Mouse (Mus musculus): ENCODE results near the gene Cpxm2. TPM values are rescaled to one million over a fixed set of nuclear protein-coding genes. Genes with fewer than 3 reads are reported as not detected.

Gene Cpxm2
- total RNA-seq, 1 experiment from 2014 or later = not detected

DNA sequence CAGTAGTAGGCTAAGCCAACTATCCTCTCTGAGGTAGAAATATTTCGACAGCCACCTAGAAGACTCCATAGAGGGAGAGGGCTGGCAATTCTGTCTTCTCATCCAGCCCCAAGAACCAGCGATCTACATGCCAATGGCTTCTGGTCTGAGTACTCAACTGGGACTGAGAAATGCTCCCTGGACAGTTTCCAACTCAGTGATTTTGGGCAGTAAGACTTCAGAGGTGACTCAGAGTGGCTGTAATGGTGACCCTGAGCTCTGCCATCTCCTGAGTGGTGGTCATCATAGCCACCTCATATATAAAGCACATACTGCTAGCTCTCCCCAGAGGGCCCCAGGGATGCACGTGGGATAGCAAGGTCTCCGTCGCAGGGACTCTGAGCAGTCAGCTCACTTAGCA, 87.0 kb downstream of the Cpxm2 start:
- ATAC-seq (replicated peaks; ENCODE audit: insufficient number of reproducible peaks, low FRiP score, low TSS enrichment, poor library complexity, severe bottlenecking) = no peak

DNA sequence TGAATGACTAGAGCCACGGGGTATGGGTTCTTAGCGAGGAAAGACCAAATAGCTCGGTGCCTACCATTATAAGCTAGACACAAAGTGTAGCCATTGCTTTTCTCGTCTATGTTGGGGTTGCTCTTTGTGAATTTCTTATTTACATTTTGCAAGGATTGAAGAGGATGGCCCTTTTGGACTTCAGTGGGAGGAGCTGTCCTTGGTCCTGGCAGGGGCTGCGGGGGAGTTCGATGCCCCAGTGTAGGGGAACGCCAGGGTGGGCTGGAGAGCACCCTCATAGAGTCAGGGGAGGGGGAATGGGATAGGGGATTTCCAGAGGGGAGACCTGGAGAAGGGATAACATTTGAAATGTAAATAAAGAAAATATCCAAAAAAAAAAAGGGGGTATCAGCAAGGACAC, 94.4 kb downstream of the Cpxm2 start:
- no peak for ATAC-seq (replicated peaks; ENCODE audit: insufficient number of reproducible peaks, low FRiP score, low TSS enrichment, poor library complexity, severe bottlenecking)

DNA sequence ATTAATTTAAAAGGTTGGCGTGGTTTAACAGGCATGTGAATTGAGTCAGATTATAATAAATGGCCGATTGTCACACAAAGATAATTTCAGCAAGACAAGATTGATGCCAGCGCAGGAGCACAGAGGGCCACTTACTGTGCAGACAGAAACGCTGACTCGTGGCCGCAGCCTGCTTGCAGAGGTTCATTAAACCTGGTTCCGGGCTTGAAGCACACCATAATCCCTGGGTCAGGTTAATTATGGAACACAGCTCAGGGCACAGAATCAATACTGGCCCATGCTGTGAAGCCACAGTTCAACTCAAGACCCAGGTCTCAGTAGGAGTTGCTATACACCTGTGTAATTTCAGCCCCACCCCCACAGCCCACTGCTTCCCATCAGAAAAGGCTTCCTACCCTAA, 98.0 kb downstream of the Cpxm2 start:
- no peak for ATAC-seq (replicated peaks; ENCODE audit: insufficient number of reproducible peaks, low FRiP score, low TSS enrichment, poor library complexity, severe bottlenecking)

DNA sequence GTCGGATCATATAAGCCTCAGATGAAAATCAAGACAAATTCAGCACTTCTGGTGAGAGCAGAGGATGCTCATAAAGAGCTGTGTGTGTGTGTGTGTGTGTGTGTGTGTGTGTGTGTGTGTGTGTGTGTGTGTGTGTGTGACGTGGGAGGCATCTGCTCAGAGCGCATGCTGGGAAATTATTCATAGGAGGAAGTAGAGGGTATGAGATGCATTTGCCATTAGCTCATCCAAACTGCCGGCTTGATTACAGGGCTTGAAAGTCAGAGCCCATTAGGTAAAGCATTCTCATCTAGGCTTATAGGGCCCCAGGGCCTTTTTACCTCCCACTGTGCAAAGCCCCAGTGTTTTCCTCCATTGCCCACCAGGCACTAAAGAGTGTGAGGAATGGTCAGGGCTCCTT, 107.9 kb downstream of the Cpxm2 start:
- no peak for ATAC-seq (replicated peaks; ENCODE audit: insufficient number of reproducible peaks, low FRiP score, low TSS enrichment, poor library complexity, severe bottlenecking)

DNA sequence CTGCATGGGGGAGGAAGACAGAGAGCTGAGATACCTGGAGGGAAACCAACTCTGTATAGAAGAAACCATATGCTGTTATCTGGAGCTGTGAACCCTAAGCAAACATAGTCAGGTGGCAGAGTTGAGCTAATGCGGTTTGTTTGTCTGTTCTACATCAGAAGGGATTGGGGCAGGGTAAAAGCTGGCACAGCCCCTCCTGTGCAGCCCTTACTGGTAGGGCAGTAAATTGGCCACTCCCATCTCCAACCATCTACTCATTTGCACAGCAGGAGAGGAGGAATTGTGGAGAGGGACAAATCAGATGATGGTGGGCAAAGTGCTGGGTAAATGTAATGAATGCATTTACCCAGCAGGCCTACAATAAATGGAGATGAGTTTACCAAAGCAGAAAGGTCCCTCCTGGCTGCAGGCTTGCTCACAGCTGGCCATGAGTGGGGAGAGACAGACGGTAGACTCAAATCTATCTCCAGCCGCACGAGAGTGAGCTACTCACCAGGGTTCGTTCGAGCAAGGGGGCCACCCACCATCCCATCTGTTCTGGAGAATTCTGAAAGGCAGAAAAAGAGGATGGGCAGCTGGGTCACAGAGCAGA, 122.5 kb downstream of the Cpxm2 start:
- no peak for ATAC-seq (replicated peaks; ENCODE audit: insufficient number of reproducible peaks, low FRiP score, low TSS enrichment, poor library complexity, severe bottlenecking)

DNA sequence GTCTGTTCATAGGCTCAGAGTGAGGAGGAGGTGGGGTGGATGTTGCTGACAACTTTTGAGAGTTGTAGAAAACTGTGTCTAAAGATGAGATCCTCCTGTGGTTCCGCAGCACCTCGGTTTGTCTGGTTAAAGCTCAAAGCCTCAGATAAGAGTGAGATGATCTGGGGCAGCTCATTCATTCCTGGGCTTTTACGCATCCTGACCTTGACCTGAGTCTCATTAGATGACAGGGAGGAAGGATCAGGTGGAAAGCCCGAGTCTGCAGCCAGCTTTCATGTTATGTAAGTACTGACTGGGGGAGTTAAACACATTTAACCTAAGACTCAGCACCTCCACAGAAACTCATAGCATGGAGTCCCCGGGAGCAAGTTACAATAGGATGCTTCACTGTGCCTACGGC, 127.9 kb downstream of the Cpxm2 start:
- no peak for ATAC-seq (replicated peaks; ENCODE audit: insufficient number of reproducible peaks, low FRiP score, low TSS enrichment, poor library complexity, severe bottlenecking)

DNA sequence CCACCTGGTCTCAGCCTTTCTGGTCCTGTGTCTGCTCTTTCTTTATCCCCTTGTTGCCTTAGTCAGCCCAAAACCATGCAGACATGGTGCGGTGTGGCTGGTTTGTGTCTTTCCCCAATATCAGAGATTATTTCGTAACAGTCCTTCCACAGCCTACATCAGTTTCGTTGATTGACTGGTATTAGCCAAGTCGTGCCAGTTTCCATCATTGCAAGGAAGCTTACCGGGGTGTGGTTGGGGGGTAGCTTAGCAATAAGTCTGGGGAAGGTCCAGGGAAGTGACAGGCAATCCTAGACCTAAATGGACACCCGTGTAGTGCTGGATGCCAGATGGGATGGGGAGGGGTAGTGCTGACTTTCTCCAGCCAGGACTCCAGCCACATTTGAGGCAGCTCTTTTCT, 128.9 kb downstream of the Cpxm2 start:
- ATAC-seq (replicated peaks; ENCODE audit: insufficient number of reproducible peaks, low FRiP score, low TSS enrichment, poor library complexity, severe bottlenecking) = no peak

DNA sequence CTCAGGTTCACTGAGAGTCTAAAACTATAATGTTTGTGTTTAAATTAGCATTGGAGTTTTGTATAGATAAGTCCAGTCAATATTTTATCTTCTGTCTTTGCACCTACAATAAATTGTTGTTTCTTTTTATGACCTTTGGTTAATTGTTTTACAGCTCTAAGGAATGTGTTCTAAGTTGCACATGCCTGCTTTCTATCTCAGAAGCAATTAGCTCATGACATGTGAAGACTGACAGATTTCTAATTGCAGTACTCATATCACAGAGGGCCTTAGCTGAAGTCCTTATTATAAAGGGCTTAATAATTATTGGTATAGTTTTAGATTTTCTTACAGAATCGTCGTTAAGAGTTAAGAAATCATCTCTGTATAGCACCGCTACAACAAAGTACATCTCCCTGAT, 138.6 kb downstream of the Cpxm2 start:
- ATAC-seq (replicated peaks; ENCODE audit: insufficient number of reproducible peaks, low FRiP score, low TSS enrichment, poor library complexity, severe bottlenecking) = no peak

DNA sequence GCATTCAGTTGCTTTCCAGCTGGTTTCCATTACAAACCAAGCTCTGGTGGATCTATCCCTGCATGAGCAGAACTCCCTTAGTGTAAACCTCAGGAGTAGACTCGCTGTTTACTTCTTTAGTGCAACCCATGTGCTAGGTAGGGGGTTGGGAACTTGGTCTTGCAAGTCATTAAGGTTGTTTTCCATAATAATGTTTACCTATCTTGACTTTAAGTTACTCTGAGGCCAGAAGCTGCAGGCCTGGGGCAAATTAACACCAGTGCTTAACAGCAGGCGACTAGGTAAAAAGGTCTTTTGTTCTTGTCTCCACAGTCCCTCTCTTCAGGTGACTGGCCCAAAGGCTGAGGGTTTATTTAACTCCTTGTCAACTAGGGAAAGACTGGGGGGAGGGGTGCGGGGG, 139.3 kb downstream of the Cpxm2 start:
- ATAC-seq (replicated peaks; ENCODE audit: insufficient number of reproducible peaks, low FRiP score, low TSS enrichment, poor library complexity, severe bottlenecking) = no peak

DNA sequence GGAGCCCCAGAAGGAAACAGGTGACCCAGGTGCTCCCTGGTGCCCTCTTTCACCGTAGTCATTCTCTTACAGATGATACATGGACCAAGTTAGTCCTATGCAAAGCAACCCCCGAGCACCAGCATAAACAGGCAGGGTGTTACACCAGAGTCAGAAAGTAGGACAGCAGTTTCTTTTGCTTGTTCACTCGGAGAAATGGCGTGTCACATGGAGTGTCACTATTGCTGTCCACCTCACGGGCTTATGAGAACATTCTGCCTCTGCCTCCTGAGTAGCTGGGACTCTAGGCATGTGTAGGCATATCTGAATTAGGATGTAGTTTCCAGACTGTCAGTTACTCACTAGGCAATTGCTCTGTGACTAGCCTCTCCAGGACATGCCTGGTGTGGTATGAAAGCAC, 140.6 kb downstream of the Cpxm2 start:
- no peak for ATAC-seq (replicated peaks; ENCODE audit: insufficient number of reproducible peaks, low FRiP score, low TSS enrichment, poor library complexity, severe bottlenecking)

DNA sequence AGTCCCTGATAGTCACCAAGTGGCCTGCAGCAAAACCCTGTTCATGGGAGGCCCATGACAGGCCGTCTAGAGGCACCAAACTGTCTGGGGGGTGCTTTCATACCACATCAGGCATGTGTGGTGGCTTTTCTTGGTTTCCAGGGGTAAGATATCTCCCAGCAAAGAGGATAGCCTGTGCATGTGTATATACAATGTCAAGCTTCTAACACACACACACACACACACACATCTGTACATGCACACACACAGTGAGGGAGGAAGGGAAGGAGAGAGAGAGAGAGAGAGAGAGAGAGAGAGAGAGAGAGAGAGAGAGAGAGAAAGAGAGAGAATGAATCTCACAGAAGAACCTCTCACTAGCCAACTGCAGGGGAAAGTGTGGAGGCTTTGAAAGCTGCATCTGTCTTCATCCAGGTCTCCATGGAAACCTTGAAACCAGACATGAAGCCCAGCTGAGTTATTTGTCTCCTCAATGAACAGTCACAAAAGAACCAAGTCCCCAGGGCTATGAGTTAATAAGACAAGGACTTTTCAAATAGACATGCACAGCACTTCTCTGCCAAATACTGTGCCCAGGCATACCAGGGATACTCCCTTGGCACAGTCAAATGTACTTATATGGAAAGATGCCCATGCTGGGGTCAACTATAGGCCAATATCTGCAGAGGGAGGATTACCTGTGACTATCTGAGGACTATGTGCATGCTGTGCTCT, 141.4 kb downstream of the Cpxm2 start:
- ATAC-seq (replicated peaks; ENCODE audit: insufficient number of reproducible peaks, low FRiP score, low TSS enrichment, poor library complexity, severe bottlenecking) = no peak

DNA sequence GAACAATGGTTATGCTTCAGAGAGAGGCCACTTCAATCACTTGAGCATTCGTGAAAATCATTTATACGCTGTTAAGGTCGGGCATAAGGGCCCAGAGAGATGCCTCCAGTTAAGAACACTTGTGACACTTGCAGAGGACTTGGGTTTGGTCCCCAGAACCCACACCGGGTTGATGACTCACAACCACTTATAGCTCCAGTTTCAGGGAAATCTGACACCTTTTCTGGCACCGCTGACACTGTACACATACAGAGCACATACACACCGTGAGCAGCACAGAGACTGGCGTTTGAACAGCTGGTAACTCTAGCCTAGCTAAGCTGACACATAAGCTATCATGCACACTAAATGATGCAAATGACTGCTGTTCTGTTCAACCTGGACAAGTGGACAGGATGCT, 145.5 kb downstream of the Cpxm2 start:
- ATAC-seq (replicated peaks; ENCODE audit: insufficient number of reproducible peaks, low FRiP score, low TSS enrichment, poor library complexity, severe bottlenecking) = no peak

DNA sequence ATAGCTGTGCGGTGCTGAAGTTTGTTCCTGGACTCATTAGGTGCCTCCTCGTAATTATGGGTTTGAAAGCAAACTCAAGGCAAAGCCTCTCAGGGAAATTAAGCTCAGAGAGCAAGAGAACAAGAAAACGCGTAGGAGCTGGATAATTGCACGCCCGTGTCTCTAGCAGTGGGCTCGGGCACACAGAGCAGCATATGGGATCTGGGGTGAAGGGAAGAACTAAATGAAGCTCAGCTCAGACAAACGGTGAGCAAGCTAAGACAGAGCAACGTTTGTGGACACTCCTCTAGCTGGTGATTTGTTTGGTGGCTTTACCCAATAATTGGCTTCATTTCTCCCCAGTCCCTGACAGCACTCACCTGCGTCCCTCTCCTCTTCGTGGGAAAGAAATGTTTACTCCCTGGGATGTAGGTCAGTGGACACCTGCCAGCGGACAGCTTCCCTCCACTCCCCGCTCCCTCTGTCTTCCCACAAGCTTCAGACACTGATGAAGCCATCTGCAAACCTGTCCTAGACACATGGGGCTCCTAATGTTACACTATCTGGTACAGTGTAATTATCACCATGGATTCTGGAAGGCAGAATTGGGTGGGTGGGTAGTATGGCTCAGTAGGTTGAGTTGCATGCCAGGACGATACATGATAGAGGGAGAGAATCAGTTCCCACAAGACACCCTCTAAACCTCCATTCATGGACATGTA, 148.4 kb downstream of the Cpxm2 start:
- no peak for ATAC-seq (replicated peaks; ENCODE audit: insufficient number of reproducible peaks, low FRiP score, low TSS enrichment, poor library complexity, severe bottlenecking)

DNA sequence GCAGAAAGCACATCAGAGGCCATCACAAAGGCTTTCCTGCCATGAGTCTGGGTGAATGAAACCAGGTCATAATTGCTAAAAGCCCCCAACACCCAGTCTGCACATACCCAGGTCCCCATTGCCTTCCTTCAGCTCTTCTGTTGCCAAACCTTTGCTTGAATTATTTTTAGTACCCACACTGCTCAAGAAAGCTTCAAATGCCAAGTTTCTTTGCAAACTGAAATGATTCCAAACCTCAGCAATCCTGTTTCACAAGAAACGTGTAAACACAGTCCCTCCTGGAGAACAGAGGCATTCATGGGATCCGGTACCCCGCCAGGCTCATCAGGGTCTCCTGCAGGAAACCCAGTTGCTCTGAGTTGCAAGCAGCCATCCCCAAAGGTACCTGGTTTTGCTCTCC, 161.7 kb downstream of the Cpxm2 start:
- no peak for ATAC-seq (replicated peaks; ENCODE audit: insufficient number of reproducible peaks, low FRiP score, low TSS enrichment, poor library complexity, severe bottlenecking)

DNA sequence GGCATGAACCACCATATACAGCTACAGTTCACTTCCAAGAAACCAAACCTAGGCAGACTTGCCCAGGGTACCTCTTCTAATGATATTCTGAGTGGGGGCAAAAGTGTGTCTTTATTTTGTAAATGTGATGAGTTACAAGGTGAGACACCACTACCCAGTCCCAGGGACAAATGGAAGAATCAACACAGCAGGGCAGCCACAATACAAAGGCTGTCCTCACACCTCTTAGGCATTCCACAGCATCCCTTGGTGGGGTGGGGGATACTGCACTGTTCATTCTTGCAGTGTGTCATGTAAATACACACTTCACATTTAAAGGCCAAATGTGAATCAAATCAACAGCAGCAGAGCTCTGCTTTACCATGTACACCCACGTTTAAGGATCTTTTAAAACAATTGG, 162.3 kb downstream of the Cpxm2 start:
- ATAC-seq (replicated peaks; ENCODE audit: insufficient number of reproducible peaks, low FRiP score, low TSS enrichment, poor library complexity, severe bottlenecking) = no peak

DNA sequence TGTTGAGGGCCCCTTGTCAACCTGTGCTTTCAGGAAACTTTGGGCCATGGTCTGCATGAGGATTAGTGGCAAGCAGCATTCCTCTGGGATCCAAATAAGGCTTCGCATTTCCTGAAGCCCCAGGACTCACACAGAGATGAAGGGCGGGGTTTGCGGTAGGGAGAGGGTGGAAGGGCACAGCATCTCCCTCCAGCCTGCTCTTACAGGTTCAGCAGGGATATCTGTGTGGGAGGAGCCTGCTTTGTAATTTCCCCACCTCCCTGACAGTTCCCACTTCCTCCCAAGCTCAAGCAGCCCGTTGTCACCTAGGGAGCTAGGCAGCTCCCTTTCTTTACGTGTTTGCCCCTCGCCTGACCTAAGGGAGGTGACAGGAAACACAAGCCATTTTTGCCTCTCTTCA, 165.5 kb downstream of the Cpxm2 start:
- ATAC-seq (replicated peaks; ENCODE audit: insufficient number of reproducible peaks, low FRiP score, low TSS enrichment, poor library complexity, severe bottlenecking) = no peak

Other genes with a start within 250 kb of the Cpxm2 start
- gene Gpr26, start 188.3 kb downstream of the Cpxm2 start, total RNA-seq (2017) = not detected in 3 replicates
- gene Chst15, start 162.5 kb upstream of the Cpxm2 start, total RNA-seq (2017) = 15.5 to 25.4 TPM (median 23.5 TPM) in 3 replicates

Data from monocyte, adult 5-6 weeks (primary cell).